Mouse (Mus musculus) ES-Bruce4 (cell line): Measurements from ENCODE around the gene Setd3. TPM values are rescaled to one million over a fixed set of nuclear protein-coding genes. Genes with fewer than 3 reads are reported as not detected.
A peak's percentile ranks its signal among the peaks of the same experiment; 100 is the strongest.

Experiments
- H3K27ac ChIP-seq: 2 replicates; pipeline ENCODE4 v1.5.1; 2012; ENCODE audit warnings: low read length, inconsistent platforms; ENCODE audit not compliant: insufficient read depth
- H3K27me3 ChIP-seq: 2 replicates; pipeline ENCODE4 v1.6.1; 2012; ENCODE audit warnings: mild to moderate bottlenecking, low read length, inconsistent platforms; ENCODE audit not compliant: control insufficient read depth, poor library complexity, insufficient read depth, severe bottlenecking
- H3K36me3 ChIP-seq: 2 replicates; pipeline ENCODE4 v1.6.1; 2012; ENCODE audit warnings: inconsistent platforms, mild to moderate bottlenecking, low read length, moderate library complexity; ENCODE audit not compliant: control insufficient read depth, poor library complexity, insufficient read depth, severe bottlenecking
- H3K4me1 ChIP-seq: one replicate; pipeline ENCODE4 v1.8.1; 2011; ENCODE audit warnings: low read length; ENCODE audit not compliant: control insufficient read depth, insufficient read depth
- H3K4me3 ChIP-seq: 2 replicates; pipeline ENCODE4 v1.5.1; 2011; ENCODE audit warnings: low read depth, mild to moderate bottlenecking, low read length
- H3K9ac ChIP-seq: 2 replicates; pipeline ENCODE4 v1.6.1; 2012; ENCODE audit warnings: low read depth, mild to moderate bottlenecking, inconsistent platforms; ENCODE audit not compliant: poor library complexity, severe bottlenecking
- H3K9me3 ChIP-seq: replicated peaks from 2 replicates; pipeline ENCODE4 v1.6.1; 2012; ENCODE audit warnings: mild to moderate bottlenecking, low read length, inconsistent platforms; ENCODE audit not compliant: control insufficient read depth, poor library complexity, insufficient read depth, severe bottlenecking
- CTCF ChIP-seq: IDR thresholded peaks from one replicate; pipeline ENCODE4 v1.8.1; 2011; ENCODE audit warnings: low read depth, low read length
- EP300 ChIP-seq: IDR thresholded peaks from 2 replicates; pipeline ENCODE4 v1.6.1; 2011; ENCODE audit warnings: low read depth, low read length; ENCODE audit not compliant: insufficient read depth
- POLR2A ChIP-seq: IDR thresholded peaks from one replicate; pipeline ENCODE4 v1.8.1; 2011; ENCODE audit warnings: low read length; ENCODE audit not compliant: insufficient read depth
- polyA plus RNA-seq: library from polyadenylated mRNA; stranded (reverse); fragments of >200 nt; gene quantifications from 2 replicates; pipeline ENCODE4 v1.2.4, GENCODE M21; 2011; ENCODE audit warnings: low read depth; ENCODE audit not compliant: missing spikeins, insufficient read depth, insufficient read length

The Setd3 gene
- polyA plus RNA-seq, 1 experiment: 84.5 TPM

- no peaks in the 10 kb centered on the region for H3K27me3 ChIP-seq
- H3K9ac ChIP-seq: no peak overlapping the region
- no peak overlapping the region for H3K4me3 ChIP-seq
- H3K36me3 ChIP-seq: no peaks in the 10 kb centered on the region
- no peak overlapping the region for H3K27ac ChIP-seq
- no peaks in the 10 kb centered on the region for H3K9me3 ChIP-seq
- TF ChIP-seq EP300: no peak
- TF ChIP-seq CTCF: no peak
- TF ChIP-seq POLR2A: no peak
- H3K4me1 ChIP-seq: no peaks in the 10 kb centered on the region
Measured at GRCm38 (mm10) chr12:108168909-108169308, 10.2 kb downstream of the Setd3 start.

DNA sequence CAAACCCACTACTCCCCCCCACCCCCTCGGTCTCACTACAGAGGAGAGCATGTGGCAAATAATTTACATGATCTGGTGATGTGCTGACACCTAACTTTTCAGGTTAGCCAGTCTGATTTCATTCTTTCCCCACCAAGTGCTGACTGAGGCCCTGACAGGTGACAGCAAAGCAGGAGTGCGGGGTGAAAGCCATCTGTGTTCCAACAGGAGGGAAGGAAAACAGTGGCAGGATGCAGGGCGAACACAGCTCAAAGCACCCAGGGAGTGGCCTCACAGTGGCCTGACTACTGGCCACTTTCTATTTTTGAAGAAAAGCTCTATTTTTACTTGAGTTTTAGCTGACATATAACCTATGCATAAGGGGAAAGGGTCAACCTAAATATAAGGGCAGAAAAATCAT lies 15.4 kb downstream of the Setd3 start:
- H3K4me1 ChIP-seq: no peaks in the 10 kb centered on the region
- H3K27ac ChIP-seq: no peak overlapping the region
- H3K4me3 ChIP-seq: no peak overlapping the region
- no peak overlapping the region for H3K9ac ChIP-seq
- H3K27me3 ChIP-seq: no peaks in the 10 kb centered on the region
- TF ChIP-seq POLR2A (no peak), CTCF (no peak), EP300 (no peak)
- peaks cover 16% of the 10 kb centered on the region for H3K36me3 ChIP-seq
- no peaks in the 10 kb centered on the region for H3K9me3 ChIP-seq

DNA sequence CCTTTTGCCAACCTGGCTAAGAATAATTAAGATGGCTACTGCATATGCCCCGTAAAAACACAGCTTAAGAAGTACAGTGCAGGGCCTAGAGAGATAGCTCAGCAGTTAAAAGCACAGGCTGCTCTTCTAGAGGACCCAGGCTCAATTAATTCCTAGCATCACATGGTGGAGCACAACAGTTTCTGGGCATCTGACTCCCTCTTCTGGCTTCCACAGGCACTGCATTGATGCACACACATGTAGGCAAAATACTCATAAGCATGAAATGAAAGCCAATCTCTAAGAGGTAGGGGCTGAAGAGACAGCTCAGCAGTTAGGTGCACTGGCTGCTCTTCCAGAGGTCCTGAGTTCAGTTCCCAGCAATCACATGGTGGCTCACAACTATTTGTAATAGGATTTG lies 17.1 kb downstream of the Setd3 start:
- Histone ChIP-seq H3K4me3 (no peak overlapping the region), H3K27ac (no peak overlapping the region), H3K9ac (no peak overlapping the region), H3K9me3 (no peaks in the 10 kb centered on the region), H3K36me3 (peaks cover 21% of the 10 kb centered on the region), H3K27me3 (no peaks in the 10 kb centered on the region), H3K4me1 (no peaks in the 10 kb centered on the region)
- TF ChIP-seq EP300 (no peak), CTCF (peak; percentile 23)

- Histone ChIP-seq H3K4me3 (no peak overlapping the region), H3K27me3 (no peaks in the 10 kb centered on the region), H3K36me3 (peaks cover 21% of the 10 kb centered on the region), H3K9me3 (no peaks in the 10 kb centered on the region), H3K27ac (no peak overlapping the region), H3K4me1 (no peaks in the 10 kb centered on the region), H3K9ac (no peak overlapping the region)
- TF ChIP-seq POLR2A (no peak), EP300 (no peak), CTCF (no peak)
Measured at GRCm38 (mm10) chr12:108159863-108160262, 19.3 kb downstream of the Setd3 start.

DNA sequence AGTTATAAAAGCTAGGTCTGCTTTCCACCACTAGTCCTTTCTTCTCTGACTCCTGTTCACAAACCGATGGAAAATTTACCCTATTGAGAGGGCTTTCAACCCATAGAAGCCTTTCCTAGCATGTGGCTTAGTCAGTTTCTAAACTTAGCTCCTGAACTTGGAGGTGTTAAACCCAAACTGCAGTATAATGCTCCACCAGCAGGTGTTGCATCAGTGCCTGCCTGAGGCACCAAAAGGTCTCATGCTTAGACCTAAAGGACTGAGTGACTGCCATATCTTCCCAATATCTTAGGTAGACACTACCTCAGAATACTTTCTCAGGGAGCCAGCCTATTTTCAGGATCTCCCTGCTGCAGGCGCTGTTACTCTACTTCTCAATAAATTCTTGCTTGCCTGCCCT lies 26.4 kb downstream of the Setd3 start:
- H3K27ac ChIP-seq: no peak overlapping the region
- peaks cover 8% of the 10 kb centered on the region; the same call in 1 of the 2 replicates for H3K36me3 ChIP-seq
- H3K4me1 ChIP-seq: no peaks in the 10 kb centered on the region
- no peaks in the 10 kb centered on the region for H3K27me3 ChIP-seq
- no peak overlapping the region for H3K9ac ChIP-seq
- no peak overlapping the region for H3K4me3 ChIP-seq
- no peaks in the 10 kb centered on the region for H3K9me3 ChIP-seq
- TF ChIP-seq CTCF (no peak), POLR2A (no peak), EP300 (no peak)

DNA sequence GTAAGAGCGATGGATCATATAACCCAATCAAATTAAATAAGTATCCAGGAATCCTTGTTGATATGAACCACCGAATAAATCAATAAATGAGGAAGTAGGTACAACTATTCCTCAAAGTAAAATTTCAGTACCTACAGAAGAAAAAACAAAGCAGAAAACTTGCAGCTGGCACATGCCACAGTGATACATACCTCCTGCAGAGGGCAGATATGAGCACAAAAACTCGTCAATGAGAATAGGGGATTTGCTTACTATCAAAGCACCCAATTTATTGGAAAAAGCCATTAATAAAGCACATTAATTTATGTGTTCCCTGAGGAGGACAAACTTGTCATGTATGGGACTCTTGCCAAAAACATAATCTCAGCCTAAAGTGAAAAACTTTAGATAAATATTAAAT lies 29.4 kb downstream of the Setd3 start:
- H3K27me3 ChIP-seq: no peaks in the 10 kb centered on the region
- H3K36me3 ChIP-seq: 0 out of 2 replicates have a peak, but pooled peaks cover 3% of the 10 kb centered on the region
- no peak overlapping the region for H3K4me3 ChIP-seq
- H3K4me1 ChIP-seq: no peaks in the 10 kb centered on the region
- no peak overlapping the region for H3K9ac ChIP-seq
- no peaks in the 10 kb centered on the region for H3K9me3 ChIP-seq
- no peak overlapping the region for H3K27ac ChIP-seq
- TF ChIP-seq POLR2A (no peak), CTCF (no peak)

GRCm38 (mm10) chr12:108145198-108145597 lies 33.9 kb downstream of the Setd3 start:
- Histone ChIP-seq H3K9ac (no peak overlapping the region), H3K4me3 (no peak overlapping the region), H3K4me1 (no peaks in the 10 kb centered on the region), H3K27ac (no peak overlapping the region), H3K27me3 (no peaks in the 10 kb centered on the region), H3K36me3 (peaks cover 3% of the 10 kb centered on the region; the same call in 1 of the 2 replicates), H3K9me3 (no peaks in the 10 kb centered on the region)
- TF ChIP-seq EP300 (no peak), CTCF (no peak), POLR2A (no peak)
